Mouse (Mus musculus): Measurements from ENCODE around the gene 2610301B20Rik. TPM values are rescaled to one million over a fixed set of nuclear protein-coding genes. Genes with fewer than 3 reads are reported as not detected.
"Not testable (repeated sequence)": the region's sequence is repeated elsewhere in the genome, so short reads cannot be mapped to it uniquely, and the experiment has no call there.

The 2610301B20Rik gene
- polyA plus RNA-seq (2015; fragmentation: Nextera tagmentation; extraction: Ambion mirVana): 24.2 and 25.5 TPM in 2 replicates

- peak; percentile 87 for ATAC-seq (ENCODE audit: insufficient read depth, low FRiP score, low read depth)
- Histone ChIP-seq H3K27me3 (replicated peaks) (no peaks in the 10 kb centered on the region), H3K4me3 (replicated peaks) (peak within 1 kb of the TSS; percentile 93), H3K9me3 (no peaks in the 10 kb centered on the region), H3K4me1 (0 out of 2 replicates have a peak, but pooled peaks cover 6% of the 10 kb centered on the region), H3K9ac (peak within 1 kb of the TSS; percentile 93), H3K36me3 (no peaks in the 10 kb centered on the region), H3K27ac (peak within 1 kb of the TSS; percentile 99), H3K4me2 (peak within 1 kb of the TSS; percentile 64)
- WGBS: under 1% methylated on average over 68 of the region's 68 CpGs
Measured at GRCm38 (mm10) chr4:10873920-10874665, at the start of gene 2610301B20Rik. TSS of gene 2610301B20Rik (plus strand) at chr4:10874498.

GRCm38 (mm10) chr4:10833273-10833672 is 41.0 kb upstream of the 2610301B20Rik start:
- no peak for ATAC-seq (ENCODE audit: insufficient read depth, low FRiP score, low read depth)
- Histone ChIP-seq H3K27me3 (replicated peaks) (no peaks in the 10 kb centered on the region), H3K4me3 (replicated peaks) (no peak overlapping the region), H3K27ac (no peak overlapping the region), H3K36me3 (no peaks in the 10 kb centered on the region), H3K4me2 (no peak overlapping the region), H3K4me1 (no peaks in the 10 kb centered on the region), H3K9me3 (no peaks in the 10 kb centered on the region), H3K9ac (no peak overlapping the region)
- WGBS: 94% methylated on average over 1 of the region's 1 CpGs

GRCm38 (mm10) chr4:10835252-10836051 is 38.8 kb upstream of the 2610301B20Rik start:
- Histone ChIP-seq H3K9me3 (no peaks in the 10 kb centered on the region), H3K27me3 (replicated peaks) (no peaks in the 10 kb centered on the region), H3K4me1 (no peaks in the 10 kb centered on the region), H3K4me2 (no peak overlapping the region), H3K9ac (no peak overlapping the region), H3K4me3 (replicated peaks) (no peak overlapping the region), H3K36me3 (no peaks in the 10 kb centered on the region), H3K27ac (no peak overlapping the region)
- no peak for ATAC-seq (ENCODE audit: insufficient read depth, low FRiP score, low read depth)
- 69% methylated on average over 6 of the region's 6 CpGs for WGBS

- Histone ChIP-seq H3K4me2 (no peak overlapping the region), H3K9me3 (no peaks in the 10 kb centered on the region), H3K4me3 (replicated peaks) (no peak overlapping the region), H3K27ac (no peak overlapping the region), H3K9ac (no peak overlapping the region), H3K27me3 (replicated peaks) (no peaks in the 10 kb centered on the region), H3K4me1 (no peaks in the 10 kb centered on the region), H3K36me3 (no peaks in the 10 kb centered on the region)
- WGBS: 47% methylated on average over 7 of the region's 7 CpGs
- no peak for ATAC-seq (ENCODE audit: insufficient read depth, low FRiP score, low read depth)
Measured at GRCm38 (mm10) chr4:10845848-10846247, 28.4 kb upstream of the 2610301B20Rik start.

- Histone ChIP-seq H3K36me3 (no peaks in the 10 kb centered on the region), H3K4me2 (no peak overlapping the region), H3K9ac (no peak overlapping the region), H3K27ac (no peak overlapping the region), H3K4me1 (no peaks in the 10 kb centered on the region), H3K27me3 (replicated peaks) (no peaks in the 10 kb centered on the region), H3K4me3 (replicated peaks) (no peak overlapping the region), H3K9me3 (no peaks in the 10 kb centered on the region)
- ATAC-seq (ENCODE audit: insufficient read depth, low FRiP score, low read depth): no peak
- 70% methylated on average over 7 of the region's 7 CpGs for WGBS
Measured at GRCm38 (mm10) chr4:10849812-10850211, 24.5 kb upstream of the 2610301B20Rik start.

GRCm38 (mm10) chr4:10851013-10851412 is 23.3 kb upstream of the 2610301B20Rik start:
- Histone ChIP-seq H3K4me1 (no peaks in the 10 kb centered on the region), H3K36me3 (no peaks in the 10 kb centered on the region), H3K27ac (no peak overlapping the region), H3K27me3 (replicated peaks) (no peaks in the 10 kb centered on the region), H3K4me2 (no peak overlapping the region), H3K4me3 (replicated peaks) (no peak overlapping the region), H3K9ac (no peak overlapping the region), H3K9me3 (no peaks in the 10 kb centered on the region)
- 72% methylated on average over 5 of the region's 5 CpGs for WGBS
- ATAC-seq (ENCODE audit: insufficient read depth, low FRiP score, low read depth): no peak

GRCm38 (mm10) chr4:10859174-10859573 is 15.1 kb upstream of the 2610301B20Rik start:
- no peak for ATAC-seq (ENCODE audit: insufficient read depth, low FRiP score, low read depth)
- H3K9ac ChIP-seq: no peak overlapping the region
- H3K4me1 ChIP-seq: no peaks in the 10 kb centered on the region
- no peak overlapping the region for H3K27ac ChIP-seq
- no peak overlapping the region for H3K4me3 ChIP-seq (replicated peaks)
- no peaks in the 10 kb centered on the region for H3K9me3 ChIP-seq
- no peak overlapping the region for H3K4me2 ChIP-seq
- no peaks in the 10 kb centered on the region for H3K36me3 ChIP-seq
- no peaks in the 10 kb centered on the region for H3K27me3 ChIP-seq (replicated peaks)

GRCm38 (mm10) chr4:10859911-10860581 is 14.3 kb upstream of the 2610301B20Rik start:
- H3K9ac ChIP-seq: no peak overlapping the region
- 44% methylated on average over 11 of the region's 12 CpGs for WGBS
- H3K36me3 ChIP-seq: no peaks in the 10 kb centered on the region
- peak; percentile 63; the same call in 1 of the 2 replicates for ATAC-seq (ENCODE audit: insufficient read depth, low FRiP score, low read depth)
- H3K27ac ChIP-seq: no peak overlapping the region
- no peak overlapping the region for H3K4me3 ChIP-seq (replicated peaks)
- H3K9me3 ChIP-seq: no peaks in the 10 kb centered on the region
- H3K4me2 ChIP-seq: no peak overlapping the region
- H3K27me3 ChIP-seq (replicated peaks): no peaks in the 10 kb centered on the region
- no peaks in the 10 kb centered on the region for H3K4me1 ChIP-seq

GRCm38 (mm10) chr4:10860825-10861224 is 13.5 kb upstream of the 2610301B20Rik start:
- Histone ChIP-seq H3K4me1 (no peaks in the 10 kb centered on the region), H3K36me3 (no peaks in the 10 kb centered on the region), H3K4me3 (replicated peaks) (no peak overlapping the region), H3K9me3 (no peaks in the 10 kb centered on the region), H3K9ac (no peak overlapping the region), H3K4me2 (no peak overlapping the region), H3K27me3 (replicated peaks) (no peaks in the 10 kb centered on the region), H3K27ac (no peak overlapping the region)
- no peak for ATAC-seq (ENCODE audit: insufficient read depth, low FRiP score, low read depth)
- WGBS: 68% methylated on average over 3 of the region's 3 CpGs

- H3K27me3 ChIP-seq (replicated peaks); H3K9ac ChIP-seq; H3K4me3 ChIP-seq (replicated peaks); H3K4me2 ChIP-seq; H3K4me1 ChIP-seq; H3K36me3 ChIP-seq; H3K9me3 ChIP-seq; ATAC-seq (ENCODE audit: insufficient read depth, low FRiP score, low read depth); H3K27ac ChIP-seq: not testable (repeated sequence)
- WGBS: 80% methylated on average over 2 of the region's 2 CpGs
Measured at GRCm38 (mm10) chr4:10862882-10863281, 11.4 kb upstream of the 2610301B20Rik start.

- Histone ChIP-seq H3K4me1 (0 out of 2 replicates have a peak, but pooled peaks cover 6% of the 10 kb centered on the region), H3K9me3 (no peaks in the 10 kb centered on the region), H3K9ac (no peak overlapping the region), H3K27ac (no peak overlapping the region), H3K36me3 (no peaks in the 10 kb centered on the region), H3K4me3 (replicated peaks) (no peak overlapping the region), H3K4me2 (no peak overlapping the region), H3K27me3 (replicated peaks) (no peaks in the 10 kb centered on the region)
- no peak for ATAC-seq (ENCODE audit: insufficient read depth, low FRiP score, low read depth)
- 76% methylated on average over 5 of the region's 5 CpGs for WGBS
Measured at GRCm38 (mm10) chr4:10872231-10872630, 2.1 kb upstream of the 2610301B20Rik start.

Measured in stomach, embryonic 15.5 days (tissue).